Mouse (Mus musculus): ENCODE measurements around the gene E330017A01Rik. TPM values are rescaled to one million over a fixed set of nuclear protein-coding genes. Genes with fewer than 3 reads are reported as not detected.
"Not testable (repeated sequence)": the region's sequence is repeated elsewhere in the genome, so short reads cannot be mapped to it uniquely, and the experiment has no call there.

Gene E330017A01Rik
- total RNA-seq, 2 experiments from 2014 or later: not detected

DNA sequence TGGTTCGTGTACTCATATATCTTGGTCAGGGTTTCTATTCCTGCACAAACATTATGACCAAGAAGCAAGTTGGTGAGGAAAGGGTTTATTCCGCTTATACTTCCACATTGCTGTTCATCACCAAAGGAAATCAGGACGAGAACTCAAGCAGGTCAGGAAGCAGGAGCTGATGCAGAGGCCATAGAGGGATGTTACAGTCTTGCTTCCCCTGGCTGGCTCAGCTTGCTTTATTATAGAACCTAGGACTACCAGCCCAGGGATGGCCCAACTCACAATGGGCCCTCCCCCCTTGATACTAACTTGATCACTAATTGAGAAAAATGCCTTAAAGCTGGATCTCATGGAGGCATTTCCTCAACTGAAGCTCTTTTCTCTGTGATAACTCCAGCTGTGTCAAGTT, 28.1 kb upstream of the E330017A01Rik start:
- intact Hi-C loops (cut with DNase I; ENCODE audit: low total_unique reads): loop anchor here (10.0 kb wide), 1 partner anchor 372 kb away; no protein-coding TSS in a partner anchor
- not testable (repeated sequence) for DNase-seq

- intact Hi-C loops (cut with DNase I; ENCODE audit: low total_unique reads): loop anchor here (10.0 kb wide), 1 partner anchor 370 kb away; no protein-coding TSS in a partner anchor
Observed at GRCm38 (mm10) chr16:58665137-58665536, 26.6 kb upstream of the E330017A01Rik start.

GRCm38 (mm10) chr16:58663816-58664215, 25.3 kb upstream of the E330017A01Rik start:
- intact Hi-C loops (cut with DNase I; ENCODE audit: low total_unique reads): loop anchor here (10.0 kb wide), 1 partner anchor 369 kb away; no protein-coding TSS in a partner anchor
- no peak for DNase-seq

More at GRCm38 (mm10) chr16:58665137-58665536, 26.6 kb upstream of the E330017A01Rik start:
- not testable (repeated sequence) for DNase-seq

DNA sequence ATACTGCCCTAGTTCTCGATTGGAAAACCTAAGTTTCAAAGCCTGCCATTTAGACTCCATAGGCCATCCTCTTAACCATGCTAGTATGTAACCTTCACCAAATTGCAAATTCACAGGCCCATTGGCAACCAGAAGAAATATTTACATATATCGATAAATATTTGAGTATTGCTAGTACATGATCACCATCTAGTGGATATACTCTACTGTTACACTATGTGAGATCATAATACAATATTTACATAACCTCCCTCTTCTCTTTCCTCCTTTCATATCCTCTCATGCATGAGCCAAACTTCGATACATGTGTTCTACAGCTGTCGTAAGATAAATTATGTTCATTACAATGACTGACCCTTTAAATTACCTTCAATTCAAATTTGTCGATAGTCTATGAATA, 24.5 kb upstream of the E330017A01Rik start:
- intact Hi-C loops (cut with DNase I; ENCODE audit: low total_unique reads): loop anchor here (10.0 kb wide), 1 partner anchor 368 kb away; no protein-coding TSS in a partner anchor
- no peak for DNase-seq

GRCm38 (mm10) chr16:58662287-58662791, 23.8 kb upstream of the E330017A01Rik start:
- intact Hi-C loops (cut with DNase I; ENCODE audit: low total_unique reads): loop anchor here (10.0 kb wide), 1 partner anchor 368 kb away; no protein-coding TSS in a partner anchor
- no peak for DNase-seq

DNA sequence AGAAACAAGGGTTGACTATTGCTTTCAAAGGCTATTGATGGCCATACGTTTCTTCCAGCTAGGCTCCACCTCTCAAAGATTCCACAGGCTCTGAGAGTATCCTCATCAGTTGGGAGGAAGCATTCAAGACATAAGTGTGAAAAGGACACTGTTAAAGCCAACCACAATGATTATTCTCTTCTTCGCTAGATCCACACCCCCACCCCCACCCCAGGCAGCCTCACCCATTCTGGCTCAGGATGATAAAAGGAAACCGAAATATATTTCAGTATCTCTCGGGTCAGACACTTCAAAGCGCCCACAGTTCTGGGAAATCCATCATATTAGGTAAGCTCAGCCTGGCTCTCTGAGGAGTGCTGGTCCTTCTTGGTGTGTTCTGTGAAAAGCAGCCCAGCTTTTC, 23.3 kb upstream of the E330017A01Rik start:
- intact Hi-C loops (cut with DNase I; ENCODE audit: low total_unique reads): loop anchor here (10.0 kb wide), 1 partner anchor 367 kb away; no protein-coding TSS in a partner anchor
- no peak for DNase-seq

DNA sequence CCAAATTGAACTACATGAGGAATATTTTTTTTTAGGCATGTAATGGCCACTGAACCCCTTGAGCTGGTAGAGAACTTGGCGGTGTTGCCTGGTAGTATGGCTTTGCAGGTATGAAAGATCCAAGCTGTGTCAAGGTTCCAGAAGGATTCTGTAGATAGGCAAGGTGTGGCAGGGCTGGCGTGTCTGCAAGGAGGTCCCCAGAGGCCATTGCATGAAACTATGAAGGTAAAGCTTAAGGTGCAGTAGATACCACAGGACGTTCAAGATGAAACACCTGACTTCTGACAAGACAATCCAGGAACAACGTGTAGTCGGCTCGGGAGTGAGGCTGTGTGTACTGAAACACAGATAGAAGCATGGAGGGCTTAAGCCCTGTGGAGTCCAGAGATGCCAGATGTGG, 20.1 kb upstream of the E330017A01Rik start:
- intact Hi-C loops (cut with DNase I; ENCODE audit: low total_unique reads): no loop called here
- no peak for DNase-seq

DNA sequence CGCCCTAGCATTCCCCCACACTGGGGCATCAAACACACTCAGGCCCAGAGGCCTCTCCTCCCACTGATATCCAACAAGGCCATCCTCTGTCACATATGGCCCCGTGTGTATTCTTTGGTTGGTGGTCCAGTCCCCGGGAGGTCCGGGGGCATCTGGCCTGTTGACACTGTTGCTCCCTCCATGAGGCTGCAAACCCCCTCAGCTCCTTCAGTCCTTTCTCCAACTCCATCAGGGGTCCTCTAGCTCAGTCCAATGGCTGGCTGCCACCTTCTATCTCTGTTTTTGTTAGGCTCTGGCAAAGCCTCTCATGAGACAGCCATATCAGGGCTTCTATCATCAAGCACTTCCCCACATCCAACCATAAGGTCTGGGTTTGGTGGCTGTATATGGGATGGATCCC, 18.0 kb upstream of the E330017A01Rik start:
- DNase-seq: no peak
- intact Hi-C loops (cut with DNase I; ENCODE audit: low total_unique reads): no loop called here

DNA sequence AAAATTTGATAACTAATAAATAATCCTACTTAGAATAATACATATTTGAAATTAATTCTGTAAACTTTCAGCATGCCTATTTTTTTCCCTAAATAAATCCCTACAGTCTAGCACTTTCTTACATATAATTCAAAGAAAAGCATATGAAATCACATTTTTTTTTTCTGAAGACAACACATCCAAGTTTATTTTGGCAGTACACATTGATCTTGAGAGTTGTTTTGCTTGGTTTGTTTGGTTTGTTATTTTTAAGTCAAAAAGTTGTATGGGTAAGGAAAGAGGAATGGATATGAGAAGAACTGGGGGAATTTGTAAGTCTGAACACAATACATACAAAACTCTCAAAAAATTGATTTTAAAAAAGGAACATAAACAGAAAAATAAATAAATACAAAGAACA, 17.2 kb upstream of the E330017A01Rik start:
- intact Hi-C loops (cut with DNase I; ENCODE audit: low total_unique reads): no loop called here
- DNase-seq: no peak

DNA sequence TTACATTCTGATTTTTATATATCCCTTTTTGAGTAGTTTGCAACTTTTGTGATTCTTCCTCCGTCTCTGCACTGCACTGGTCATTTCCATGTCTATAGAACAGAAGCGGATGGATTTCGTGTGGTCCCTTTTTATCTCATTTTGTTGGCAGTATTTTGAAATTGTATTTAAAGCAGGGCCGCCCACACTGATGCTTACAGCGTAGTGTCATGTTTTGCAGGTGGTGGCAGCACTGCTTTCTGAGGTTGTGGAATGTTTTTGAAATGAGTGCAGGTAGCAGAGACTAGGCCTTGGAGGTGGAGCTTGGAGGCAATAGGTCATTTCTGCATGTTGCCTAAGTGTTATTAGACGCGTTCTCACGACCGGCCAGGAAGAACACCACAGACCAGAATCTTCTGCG, 11.4 kb upstream of the E330017A01Rik start:
- DNase-seq: no peak
- intact Hi-C loops (cut with DNase I; ENCODE audit: low total_unique reads): no loop called here

DNA sequence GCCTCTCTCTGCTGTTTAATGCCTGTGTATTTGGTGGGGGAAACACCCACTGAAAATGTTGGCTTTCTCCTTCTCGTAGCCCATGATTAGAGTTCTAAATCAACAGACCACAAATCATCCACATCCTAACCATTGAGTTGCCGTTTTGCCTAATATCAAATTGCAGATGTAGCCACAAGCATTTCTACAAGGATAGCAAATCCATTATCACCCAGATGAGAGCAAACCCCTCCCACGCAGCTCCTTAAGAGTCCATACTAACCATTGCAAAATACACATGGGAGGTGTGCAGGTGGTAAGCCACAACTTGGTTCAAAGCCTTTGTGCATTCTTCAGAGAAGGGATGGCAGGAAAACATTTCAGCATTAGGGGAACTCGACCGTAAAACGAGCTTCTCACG, 523 bp downstream of the E330017A01Rik start:
- no peak for DNase-seq
- intact Hi-C loops (cut with DNase I; ENCODE audit: low total_unique reads): no loop called here

DNA sequence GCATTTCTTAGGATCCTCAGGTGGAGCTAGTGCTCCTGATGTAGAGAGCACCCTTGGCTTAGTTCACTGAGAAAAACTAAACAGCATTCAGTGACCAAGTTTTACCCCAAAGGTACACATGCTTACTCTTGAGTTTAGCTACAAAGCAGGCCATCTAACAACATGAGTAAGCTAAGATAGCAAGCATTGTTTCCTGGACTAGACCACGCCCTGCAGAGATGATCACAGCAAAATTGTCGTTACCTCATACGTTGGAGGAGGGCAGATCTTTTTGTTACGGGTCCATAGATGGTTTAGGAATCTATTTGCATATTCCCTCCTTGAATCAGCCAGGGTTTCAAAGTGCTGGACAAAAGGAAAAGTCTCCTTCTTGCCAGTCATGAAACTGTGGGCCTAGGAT, 1.1 kb downstream of the E330017A01Rik start:
- DNase-seq: no peak
- intact Hi-C loops (cut with DNase I; ENCODE audit: low total_unique reads): no loop called here

GRCm38 (mm10) chr16:58635866-58636265, 2.7 kb downstream of the E330017A01Rik start:
- no peak for DNase-seq
- intact Hi-C loops (cut with DNase I; ENCODE audit: low total_unique reads): no loop called here

DNA sequence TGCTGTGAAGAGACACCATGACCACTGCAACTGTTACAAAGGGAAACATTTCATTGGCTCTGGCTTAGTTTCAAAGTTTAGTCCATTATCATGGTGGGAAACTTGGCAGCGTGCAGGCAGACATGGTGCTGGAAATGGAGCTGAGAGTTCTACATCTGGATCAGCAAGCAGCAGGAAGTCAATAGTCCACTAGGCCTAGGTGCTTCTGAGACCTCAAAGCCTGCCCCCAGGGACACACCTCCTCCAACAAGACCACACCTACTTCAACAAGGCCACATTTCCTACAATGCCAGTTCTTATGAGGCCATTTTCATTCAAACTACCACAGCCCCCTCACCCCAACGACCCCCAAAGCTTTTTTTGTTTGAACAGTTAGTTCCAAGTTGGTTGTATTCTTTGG, 8.8 kb downstream of the E330017A01Rik start:
- no peak for DNase-seq
- intact Hi-C loops (cut with DNase I; ENCODE audit: low total_unique reads): loop anchor here (5.0 to 10.0 kb wide), 2 partner anchors 177 to 335 kb away; no protein-coding TSS in a partner anchor

DNA sequence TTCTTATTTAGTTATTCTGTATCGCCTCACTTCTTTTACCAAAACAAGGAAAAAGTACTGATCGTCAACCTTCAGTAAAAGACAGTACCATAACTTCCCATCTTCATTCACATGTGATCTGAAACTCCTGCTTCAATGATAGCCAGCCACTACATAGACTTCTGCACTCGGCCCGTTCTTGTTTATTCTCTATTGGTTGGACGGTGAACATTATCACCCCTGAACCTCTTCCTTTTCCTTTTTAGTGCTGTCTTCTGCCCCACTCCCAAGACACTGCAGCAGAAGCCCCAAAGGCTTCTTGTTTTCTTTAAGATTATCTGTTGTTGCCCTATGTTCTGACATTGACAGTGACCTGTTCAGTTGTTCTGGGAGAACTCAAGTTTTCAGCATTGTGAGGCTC, 9.6 kb downstream of the E330017A01Rik start:
- intact Hi-C loops (cut with DNase I; ENCODE audit: low total_unique reads): loop anchor here (5.0 to 10.0 kb wide), 2 partner anchors 177 to 334 kb away; no protein-coding TSS in a partner anchor
- no peak for DNase-seq

DNA sequence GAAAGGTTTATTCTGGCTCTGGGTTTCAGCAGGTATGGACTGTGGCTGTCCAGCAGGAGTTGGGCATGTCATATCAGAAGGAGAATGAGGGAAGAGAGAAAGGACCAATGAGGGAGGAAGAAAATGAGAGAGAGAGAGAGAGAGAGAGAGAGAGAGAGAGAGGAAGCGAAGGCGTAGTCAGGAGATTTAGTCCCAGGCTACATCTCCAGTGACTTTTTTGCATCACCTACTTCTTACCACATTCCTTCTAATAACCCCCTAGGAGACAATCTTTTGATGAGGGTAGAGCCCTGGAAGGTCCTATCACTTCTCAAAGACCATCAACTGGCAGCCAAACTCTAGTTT, 10.2 kb downstream of the E330017A01Rik start:
- DNase-seq: no peak
- intact Hi-C loops (cut with DNase I; ENCODE audit: low total_unique reads): loop anchor here (5.0 to 10.0 kb wide), 2 partner anchors 176 to 334 kb away; no protein-coding TSS in a partner anchor

GRCm38 (mm10) chr16:58627597-58628335, 10.8 kb downstream of the E330017A01Rik start:
- DNase-seq: no peak
- intact Hi-C loops (cut with DNase I; ENCODE audit: low total_unique reads): loop anchor here (5.0 to 10.0 kb wide), 2 partner anchors 175 to 333 kb away; no protein-coding TSS in a partner anchor

DNA sequence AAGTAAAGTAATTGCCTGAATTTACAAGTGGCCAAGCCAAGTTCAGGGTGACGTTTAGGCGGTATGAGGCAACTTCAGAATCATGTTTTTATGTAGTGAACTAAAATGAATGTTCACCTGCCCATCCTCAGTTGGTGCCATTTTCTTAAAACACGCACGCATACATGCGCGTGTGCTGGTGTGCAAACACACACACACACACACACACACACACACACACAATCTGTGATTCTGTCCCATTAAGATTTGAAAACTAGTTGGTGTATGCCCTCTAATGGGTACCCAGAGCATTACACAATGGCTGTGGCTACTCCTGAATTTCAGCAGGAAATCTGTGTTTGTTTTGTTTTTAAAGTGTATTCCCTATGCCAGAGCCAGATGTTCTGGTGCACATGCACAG, 14.6 kb downstream of the E330017A01Rik start:
- intact Hi-C loops (cut with DNase I; ENCODE audit: low total_unique reads): loop anchor here (5.0 to 10.0 kb wide), 2 partner anchors 162 to 329 kb away; no protein-coding TSS in a partner anchor
- no peak for DNase-seq

DNA sequence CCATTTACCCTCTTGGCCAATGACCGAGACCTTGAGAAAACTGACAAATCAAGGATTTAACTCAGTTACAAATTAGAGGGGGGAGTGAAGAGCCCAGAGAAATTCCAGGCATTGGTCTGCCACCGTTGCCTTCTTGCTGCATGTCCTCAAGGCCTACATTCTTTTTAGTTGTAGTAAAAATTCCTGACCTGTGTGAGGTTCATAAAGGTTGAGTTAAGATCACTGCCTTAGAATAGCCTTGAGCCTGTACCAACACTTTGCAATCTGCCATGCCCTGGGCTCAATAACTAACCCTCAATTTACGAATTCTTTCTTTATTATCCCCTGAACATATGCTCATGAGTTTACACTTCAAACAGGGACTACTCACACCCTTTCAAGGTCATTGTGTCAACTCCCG, 15.4 kb downstream of the E330017A01Rik start:
- no peak for DNase-seq
- intact Hi-C loops (cut with DNase I; ENCODE audit: low total_unique reads): loop anchor here (5.0 to 10.0 kb wide), 2 partner anchors 161 to 328 kb away; no protein-coding TSS in a partner anchor

DNA sequence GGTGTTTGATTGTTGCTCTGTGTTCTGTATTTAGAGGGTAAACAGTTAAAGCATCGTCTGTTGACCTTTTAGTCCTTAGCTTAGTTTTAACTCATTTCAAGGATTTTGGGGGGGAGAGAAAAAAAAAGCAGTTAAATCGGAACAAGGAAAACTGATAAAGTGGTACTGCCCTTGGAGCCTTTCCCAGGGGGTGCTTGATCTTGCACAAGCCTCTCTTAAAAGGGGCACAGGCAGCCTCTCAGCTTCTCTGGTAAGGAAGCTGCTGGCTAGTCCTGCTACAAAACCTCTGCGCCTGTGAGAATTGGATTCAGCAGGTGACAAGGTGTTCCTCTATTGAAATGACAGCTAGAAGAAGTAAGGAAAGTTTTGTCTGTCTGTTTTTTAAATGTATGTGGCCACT, 16.2 kb downstream of the E330017A01Rik start:
- intact Hi-C loops (cut with DNase I; ENCODE audit: low total_unique reads): loop anchor here (5.0 to 10.0 kb wide), 2 partner anchors 160 to 328 kb away; no protein-coding TSS in a partner anchor
- DNase-seq: no peak

Measured in gastrocnemius, postnatal 14 days (tissue).